Mouse (Mus musculus) colon, adult 2 months (tissue): Measurements from ENCODE around the gene Foxo3. TPM values are rescaled to one million over a fixed set of nuclear protein-coding genes. Genes with fewer than 3 reads are reported as not detected.

Source experiments
- polyA plus RNA-seq: library from polyadenylated mRNA; depleted of rRNA; stranded (reverse); fragments of >200 nt; gene quantifications from 2 replicates; pipeline ENCODE4 v1.2.3, GENCODE M21; 2012; rRNA removed

Gene Foxo3
- 91.8 and 97.6 TPM in 2 replicates for polyA plus RNA-seq

DNA sequence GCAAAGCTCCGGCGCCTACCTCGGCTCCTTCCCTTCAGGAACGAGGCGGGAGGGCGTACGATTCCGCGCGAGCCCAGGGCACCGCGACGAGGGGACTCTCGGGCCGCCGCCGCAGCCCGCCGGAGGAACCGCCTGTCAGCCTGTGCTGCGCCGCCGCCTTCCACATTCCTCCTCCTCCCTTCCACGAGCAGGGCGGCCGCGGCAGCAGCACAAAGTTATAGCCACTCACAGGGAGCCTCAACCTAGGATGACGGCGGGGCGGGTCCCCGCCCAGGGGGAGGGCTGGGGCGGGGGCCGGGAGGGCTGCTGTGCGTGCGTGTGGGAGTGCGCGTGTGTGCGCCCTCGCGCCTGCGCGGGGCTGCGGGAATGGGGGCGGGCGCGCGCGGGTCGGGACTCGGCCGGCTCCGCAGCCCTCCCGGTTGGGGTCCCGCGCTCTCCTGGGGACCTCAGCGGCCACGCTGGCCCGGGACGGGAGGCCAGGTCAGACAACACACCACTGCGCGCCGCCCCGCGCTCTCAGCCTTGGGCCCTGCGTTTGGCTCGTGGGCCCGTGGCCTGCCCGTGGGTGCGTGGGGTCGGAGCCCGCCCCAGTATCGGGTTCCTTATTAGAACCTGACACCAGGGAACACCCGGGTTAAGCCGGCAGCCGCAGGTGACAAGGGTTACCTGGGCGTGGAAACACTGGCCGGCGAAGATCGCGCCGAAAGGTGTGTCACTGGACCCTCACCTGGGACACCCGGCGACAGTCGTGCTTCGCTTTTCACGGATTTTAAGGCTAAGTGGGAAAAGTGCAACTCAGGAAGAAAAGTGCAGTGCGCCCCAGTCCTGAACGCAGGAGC is at the start of gene Foxo3:
Gene Foxo3 (minus strand): TSS at position 249 of the 839 bp plus-strand sequence.

Other genes with a start within 250 kb of the Foxo3 start
- 5.5 and 6.2 TPM in 2 replicates for gene Afg1l, start 201.8 kb upstream of the Foxo3 start, polyA plus RNA-seq
- gene Snx3, start 225.3 kb upstream of the Foxo3 start, polyA plus RNA-seq, result 137 and 190 TPM in 2 replicates